Mouse (Mus musculus): ENCODE data around the gene Gm28360.
"Not testable (repeated sequence)": the region's sequence is repeated elsewhere in the genome, so short reads cannot be mapped to it uniquely, and the experiment has no call there.

Gm28360 gene

GRCm38 (mm10) chr1:117829781-117830180 is at the start of gene Gm28360:
TSS of gene Gm28360 (plus strand) at chr1:117830081.
- DNase-seq = not testable (repeated sequence)

- DNase-seq = not testable (repeated sequence)
These were observed 49.0 kb upstream of the Gm28360 start, which contains the start of gene B020011L13Rik for GRCm38 (mm10) chr1:117780833-117781232. TSS of gene B020011L13Rik (plus strand) at chr1:117781133.

- not testable (repeated sequence) for DNase-seq
These were observed 13.6 kb upstream of the Gm28360 start for GRCm38 (mm10) chr1:117816271-117816670.

GRCm38 (mm10) chr1:117851718-117852117 is 21.8 kb downstream of the Gm28360 start:
- not testable (repeated sequence) for DNase-seq
